Mouse (Mus musculus) kidney, postnatal 0 days (tissue): Measurements from ENCODE around the gene Cyp4f13. TPM values are rescaled to one million over a fixed set of nuclear protein-coding genes. Genes with fewer than 3 reads are reported as not detected.

Experiments used
- ATAC-seq: fragments of 200-750 bp; cut with Nextera tagmentation; replicated peaks from 2 replicates; pipeline ENCODE4 v1.8.0; 2017; ENCODE audit warnings: low read depth, moderate number of reproducible peaks, moderate TSS enrichment, moderate library complexity; ENCODE audit not compliant: low FRiP score
- DNase-seq: peaks from one replicate; pipeline ENCODE4 v3.0.0-alpha.2; 2016; ENCODE audit warnings: low spot score
- H3K27ac ChIP-seq: fragments of 300-500 bp; sonication (generic); 2 replicates; pipeline ENCODE4 v1.5.1; 2014; ENCODE audit warnings: mild to moderate bottlenecking
- H3K27me3 ChIP-seq: fragments of 300-500 bp; sonication (generic); 2 replicates; pipeline ENCODE4 v1.6.1; 2014; ENCODE audit warnings: low read length, mixed read lengths; ENCODE audit not compliant: insufficient read depth
- H3K36me3 ChIP-seq: fragments of 300-500 bp; sonication (generic); 2 replicates; pipeline ENCODE4 v1.6.1; 2014; ENCODE audit warnings: low read length, mixed read lengths; ENCODE audit not compliant: insufficient read depth
- H3K4me1 ChIP-seq: fragments of 300-500 bp; sonication (generic); replicated peaks from 2 replicates; pipeline ENCODE4 v1.6.1; 2014; ENCODE audit warnings: antibody characterized with exemption, low read length, mixed read lengths; ENCODE audit not compliant: insufficient read depth
- H3K4me2 ChIP-seq: fragments of 300-500 bp; sonication (generic); 2 replicates; pipeline ENCODE4 v1.6.1; 2014; ENCODE audit warnings: mild to moderate bottlenecking, low read length, moderate library complexity, mixed read lengths
- H3K4me3 ChIP-seq: fragments of 300-500 bp; sonication (generic); replicated peaks from 2 replicates; pipeline ENCODE4 v1.5.1; 2014; ENCODE audit warnings: low read depth, low read length
- H3K9ac ChIP-seq: fragments of 300-500 bp; sonication (generic); 2 replicates; pipeline ENCODE4 v1.6.1; 2014; ENCODE audit warnings: low read depth, low read length
- H3K9me3 ChIP-seq: fragments of 300-500 bp; sonication (generic); replicated peaks from 2 replicates; pipeline ENCODE4 v1.6.1; 2016; ENCODE audit warnings: low read length, inconsistent platforms, mixed read lengths
- CTCF ChIP-seq: IDR thresholded peaks from 2 replicates; pipeline ENCODE4 v1.5.1; 2016; ENCODE audit warnings: antibody characterized with exemption, low read depth, mild to moderate bottlenecking, moderate library complexity
- WGBS: fragments of 180-500 bp; shearing (Covaris S2); extraction: QIAGEN DNeasy Blood & Tissue Kit; methylation state at CpG from one replicate; pipeline ENCODE4 v1.1.7; 2014; 5-methylcytosine and 5-hydroxymethylcytosine counted together
- polyA plus RNA-seq: library from polyadenylated mRNA; unstranded; fragments of >200 nt; fragmentation: Nextera tagmentation; extraction: Ambion mirVana; gene quantifications from 2 replicates; pipeline ENCODE4 v1.2.1, GENCODE M21; 2015

Gene Cyp4f13
- polyA plus RNA-seq, 1 experiment from 2014 or later = 18.4 TPM

DNA sequence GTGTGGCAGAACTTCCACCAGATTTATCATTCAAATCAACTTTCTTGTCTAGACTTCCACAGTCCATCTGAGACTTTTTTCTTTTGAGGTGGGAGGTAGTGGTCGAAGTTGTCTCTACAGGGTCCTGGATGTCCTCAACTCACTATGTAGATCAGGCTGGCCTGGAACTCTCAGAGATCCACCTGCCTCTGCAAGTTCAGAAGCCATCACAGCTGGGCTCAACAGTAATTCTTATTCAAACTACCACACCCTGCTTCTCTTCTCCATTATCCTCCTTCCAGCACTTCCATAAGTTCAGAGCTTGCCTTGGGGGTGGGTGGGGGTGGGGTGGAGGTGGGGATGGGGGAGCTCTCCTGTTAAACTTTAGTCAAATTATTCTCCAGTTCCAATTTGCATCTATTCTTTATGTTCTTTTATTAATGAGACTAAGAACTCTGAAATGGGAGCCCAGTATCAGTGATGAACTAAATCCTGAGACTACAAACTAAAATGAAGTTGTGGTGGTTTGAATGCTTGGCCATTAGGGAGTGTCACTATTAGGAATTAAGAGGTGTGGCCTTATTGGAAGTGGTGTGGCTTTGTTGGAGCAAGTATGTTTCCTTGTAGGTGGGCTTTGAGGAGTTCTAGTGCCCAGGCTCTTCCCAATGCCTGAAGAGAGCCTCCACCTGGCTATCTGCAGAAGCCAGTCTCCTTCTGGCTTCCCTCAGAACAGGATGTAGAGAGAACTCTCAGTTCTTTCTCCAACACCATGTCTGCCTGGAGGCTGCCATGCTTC lies 45.3 kb downstream of the Cyp4f13 start:
- H3K9ac ChIP-seq = no peak overlapping the region
- no peaks in the 10 kb centered on the region for H3K9me3 ChIP-seq
- H3K36me3 ChIP-seq = no peaks in the 10 kb centered on the region
- ATAC-seq (no peak), DNase-seq (no peak)
- 53% methylated on average over 1 of the region's 1 CpGs for WGBS
- H3K4me3 ChIP-seq = no peak overlapping the region
- TF ChIP-seq CTCF = no peak
- H3K27ac ChIP-seq = no peak overlapping the region
- H3K4me2 ChIP-seq = no peak overlapping the region
- no peaks in the 10 kb centered on the region for H3K27me3 ChIP-seq
- H3K4me1 ChIP-seq = no peaks in the 10 kb centered on the region

DNA sequence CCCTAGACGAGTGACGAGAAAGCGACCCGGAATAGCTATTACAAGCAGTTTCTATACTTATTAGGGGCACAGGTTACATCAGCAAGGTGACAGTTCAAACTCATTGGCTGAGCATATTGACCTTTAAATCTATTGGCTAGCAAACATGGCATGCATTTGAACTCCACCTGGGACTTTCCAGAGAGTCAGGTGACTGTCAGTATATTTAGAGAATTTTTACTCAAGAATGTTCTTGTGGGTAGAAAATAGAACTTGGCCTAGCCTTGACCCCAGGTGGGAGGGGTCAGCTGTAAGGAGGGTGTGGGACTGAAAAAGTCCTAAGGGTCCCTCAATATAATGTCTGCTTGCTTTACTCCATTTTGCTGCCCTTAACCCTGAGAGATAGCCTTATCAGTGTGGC lies 51.8 kb downstream of the Cyp4f13 start:
- H3K27me3 ChIP-seq = no peaks in the 10 kb centered on the region
- H3K9me3 ChIP-seq = no peaks in the 10 kb centered on the region
- no peak overlapping the region for H3K27ac ChIP-seq
- H3K4me3 ChIP-seq = no peak overlapping the region
- H3K4me2 ChIP-seq = no peak overlapping the region
- H3K36me3 ChIP-seq = no peaks in the 10 kb centered on the region
- H3K4me1 ChIP-seq = peaks cover 3% of the 10 kb centered on the region
- DNase-seq = no peak
- no peak overlapping the region for H3K9ac ChIP-seq
- TF ChIP-seq CTCF = no peak
- 78% methylated on average over 4 of the region's 4 CpGs for WGBS
- ATAC-seq = no peak

DNA sequence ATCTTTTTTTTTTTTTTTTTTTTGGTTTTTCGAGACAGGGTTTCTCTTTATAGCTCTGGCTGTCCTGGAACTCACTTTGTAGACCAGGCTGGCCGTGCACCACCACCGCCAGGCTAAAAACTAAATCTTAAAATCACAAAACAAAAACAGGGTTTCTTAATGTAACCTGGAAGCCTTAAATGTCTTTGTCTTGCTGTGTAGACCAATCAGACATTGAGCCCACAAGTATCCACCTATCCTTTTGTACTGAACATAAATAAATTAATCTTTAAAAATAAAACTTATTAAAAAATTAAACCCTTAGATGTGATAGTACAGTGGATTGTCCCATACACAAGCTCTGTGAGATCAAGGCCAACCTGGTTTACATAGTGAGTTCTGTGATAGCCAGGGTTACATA lies 53.3 kb downstream of the Cyp4f13 start:
- no peaks in the 10 kb centered on the region for H3K27me3 ChIP-seq
- no peak for TF ChIP-seq CTCF
- no peak overlapping the region for H3K27ac ChIP-seq
- WGBS = 73% methylated on average over 3 of the region's 3 CpGs
- H3K4me3 ChIP-seq = no peak overlapping the region
- no peaks in the 10 kb centered on the region for H3K36me3 ChIP-seq
- DNase-seq (no peak), ATAC-seq (no peak)
- no peaks in the 10 kb centered on the region for H3K9me3 ChIP-seq
- no peak overlapping the region for H3K4me2 ChIP-seq
- H3K4me1 ChIP-seq = peaks cover 6% of the 10 kb centered on the region
- H3K9ac ChIP-seq = no peak overlapping the region

DNA sequence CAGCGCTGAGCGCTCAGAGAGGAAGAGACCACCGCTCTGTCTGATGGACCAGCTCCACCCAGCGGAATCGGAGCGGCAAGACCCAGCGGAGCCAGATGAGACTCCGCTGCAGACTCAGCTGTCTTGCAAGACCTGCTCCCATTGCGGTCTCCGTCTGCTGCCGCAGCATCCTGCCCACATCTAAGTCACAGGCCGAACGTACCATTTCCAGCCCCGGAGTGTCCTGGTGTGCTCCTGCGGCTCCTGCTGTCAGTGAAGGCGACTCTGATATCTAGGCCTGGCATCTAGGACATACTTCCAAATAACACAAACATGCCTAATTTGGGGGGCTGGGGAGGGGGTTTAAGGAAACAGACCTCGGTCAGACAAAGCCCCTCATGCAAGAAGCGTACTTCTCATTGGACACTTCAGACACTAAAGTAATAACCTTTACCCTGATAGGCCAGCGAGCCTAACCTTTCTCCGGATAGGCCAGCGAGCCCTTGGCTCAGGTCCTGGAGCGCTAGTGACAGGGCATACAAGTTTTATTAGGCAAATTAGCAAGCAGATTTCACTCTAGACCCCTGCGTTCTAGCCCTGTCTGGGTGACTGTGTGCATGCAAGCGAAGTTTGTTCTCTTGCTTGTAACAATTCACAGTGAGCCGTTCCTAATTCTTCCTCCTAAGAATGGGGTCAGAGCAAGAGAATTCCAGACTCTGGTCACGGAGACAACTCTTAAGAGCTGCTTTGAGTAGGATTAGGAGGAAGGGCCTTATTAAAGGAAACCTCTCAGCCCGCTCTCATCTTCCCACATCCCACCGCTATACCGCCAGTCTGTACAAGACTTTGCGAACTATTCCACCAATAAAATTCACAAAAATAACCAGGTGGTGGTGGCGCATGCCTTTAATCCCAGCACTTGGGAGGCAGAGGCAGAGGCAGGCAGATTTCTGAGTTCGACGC lies 55.7 kb downstream of the Cyp4f13 start, which contains the start of gene Zfp870:
Gene Zfp870, minus strand, starts transcription at position 404 of the 942 bp plus-strand sequence.
- peak within 1 kb of the TSS; percentile 75 for H3K4me3 ChIP-seq
- peaks cover 6% of the 10 kb centered on the region for H3K4me1 ChIP-seq
- H3K36me3 ChIP-seq = no peaks in the 10 kb centered on the region
- peak within 1 kb of the TSS; percentile 76 for H3K4me2 ChIP-seq
- no peaks in the 10 kb centered on the region for H3K9me3 ChIP-seq
- peak within 1 kb of the TSS; percentile 89 for H3K27ac ChIP-seq
- peak within 1 kb of the TSS; percentile 86 for H3K9ac ChIP-seq
- peak; percentile 62 for TF ChIP-seq CTCF
- peak; percentile 97 for ATAC-seq
- peak; percentile 97 for DNase-seq
- H3K27me3 ChIP-seq = no peaks in the 10 kb centered on the region
- 13% methylated on average over 32 of the region's 33 CpGs for WGBS

DNA sequence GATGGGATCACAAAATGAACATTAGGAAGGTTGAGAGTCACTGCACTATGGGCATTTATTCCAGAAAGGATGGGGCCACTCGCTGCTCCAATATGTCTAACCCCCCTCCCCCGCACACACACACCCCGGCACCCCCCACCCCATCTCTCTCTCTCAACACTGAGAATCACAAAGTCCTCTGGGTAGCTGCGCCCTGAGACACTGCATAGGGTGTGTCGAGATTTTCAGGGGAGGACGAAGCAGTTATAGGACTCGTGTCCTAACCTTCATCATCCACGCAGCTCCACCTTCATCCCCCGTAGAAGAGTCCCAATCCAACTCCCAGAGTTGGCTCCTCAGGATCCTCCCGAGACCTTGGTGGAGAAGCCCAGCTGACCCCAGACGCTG lies 56.4 kb downstream of the Cyp4f13 start:
- no peaks in the 10 kb centered on the region for H3K36me3 ChIP-seq
- peak overlapping the region; percentile 75 for H3K4me3 ChIP-seq
- H3K27ac ChIP-seq = peak overlapping the region; percentile 89
- H3K4me2 ChIP-seq = peak overlapping the region; percentile 76
- H3K9ac ChIP-seq = peak overlapping the region; percentile 86
- under 1% methylated on average over 11 of the region's 11 CpGs for WGBS
- peaks cover 6% of the 10 kb centered on the region for H3K4me1 ChIP-seq
- ATAC-seq (no peak), DNase-seq (no peak)
- no peak for TF ChIP-seq CTCF
- H3K27me3 ChIP-seq = no peaks in the 10 kb centered on the region
- H3K9me3 ChIP-seq = no peaks in the 10 kb centered on the region

DNA sequence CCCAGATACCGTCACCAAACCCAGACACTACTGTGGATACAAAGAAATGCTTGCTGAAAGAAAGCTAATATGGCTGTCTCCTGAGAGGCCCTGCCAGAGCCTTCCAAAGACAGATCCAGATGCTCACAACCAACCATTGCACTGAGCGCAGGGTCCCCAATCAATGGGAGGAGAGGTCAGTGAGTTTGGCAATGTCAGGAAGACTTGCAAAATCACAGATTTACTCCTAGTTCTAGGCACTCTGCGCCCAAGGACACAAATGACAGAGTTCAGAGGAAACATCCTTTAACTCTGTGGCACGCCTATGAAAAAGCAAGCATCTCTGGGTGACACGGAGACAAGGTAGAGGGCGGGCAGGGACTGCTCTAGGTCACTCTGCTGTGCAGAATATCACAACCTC lies 57.6 kb downstream of the Cyp4f13 start:
- DNase-seq = no peak
- Histone ChIP-seq H3K27ac (no peak overlapping the region), H3K4me2 (no peak overlapping the region), H3K36me3 (0 out of 2 replicates have a peak, but pooled peaks cover 6% of the 10 kb centered on the region), H3K4me3 (no peak overlapping the region), H3K4me1 (peaks cover 6% of the 10 kb centered on the region), H3K9ac (no peak overlapping the region), H3K9me3 (no peaks in the 10 kb centered on the region), H3K27me3 (no peaks in the 10 kb centered on the region)
- no peak for ATAC-seq
- no peak for TF ChIP-seq CTCF
- WGBS = 95% methylated on average over 6 of the region's 6 CpGs
